In the genomic region with DNA sequence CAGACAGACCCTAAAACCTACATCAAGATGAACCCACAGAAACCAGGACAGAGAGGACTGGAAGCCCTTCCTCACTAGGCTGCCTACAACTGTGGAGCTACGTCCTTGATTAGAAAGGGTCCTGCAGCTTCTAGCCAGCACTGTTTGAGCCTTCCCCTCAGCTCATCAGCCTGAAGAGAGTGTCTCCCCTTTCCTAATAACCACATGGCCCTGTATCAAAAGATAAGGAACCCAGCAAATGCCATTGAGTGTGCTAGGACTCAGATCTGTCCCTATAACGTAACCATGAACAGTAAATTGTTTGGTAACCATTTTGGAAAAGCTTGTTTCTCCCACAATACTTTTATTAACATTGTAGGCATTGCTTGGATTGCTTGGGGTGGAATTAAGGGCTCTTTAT, we compare ENCODE assay signal across 10 mouse cellular contexts.
"Had no signal": no experiment of that assay in that cellular context is flagged by ENCODE, and none has a peak within 500 bp of the region (broad histone marks: within the 10 kb centered on the region; RNA-seq: fewer than 3 reads in every experiment).

No protein-coding gene starts in this region.

- H3K9ac ChIP-seq: kidney, embryonic 15.5 days; liver, embryonic 14.5 days; lung, embryonic 15.5 days; stomach, embryonic 15.5 days had no signal

- H3K9me3 ChIP-seq: kidney, embryonic 15.5 days; lung, embryonic 15.5 days; stomach, embryonic 15.5 days had no signal

- DNase-seq: kidney, adult 11 months; layer of hippocampus, postnatal 36 days; midbrain, embryonic 14.5 days; thymus, adult 18-20 months had no signal

- H3K4me1 ChIP-seq: kidney, embryonic 15.5 days; lung, embryonic 15.5 days; stomach, embryonic 15.5 days had no signal

- H3K27ac ChIP-seq: kidney, embryonic 15.5 days; left cerebral cortex, adult 2 months; liver, embryonic 14.5 days; lung, embryonic 15.5 days; stomach, embryonic 15.5 days had no signal

- H3K4me3 ChIP-seq: kidney, embryonic 15.5 days; left cerebral cortex, adult 2 months; lung, embryonic 15.5 days; stomach, embryonic 15.5 days had no signal

- H3K27me3 ChIP-seq: lung, embryonic 15.5 days; stomach, embryonic 15.5 days had no signal

- H3K36me3 ChIP-seq: kidney, embryonic 15.5 days; lung, embryonic 15.5 days; stomach, embryonic 15.5 days had no signal

- H3K4me2 ChIP-seq: kidney, embryonic 15.5 days; lung, embryonic 15.5 days; midbrain, embryonic 11.5 days; stomach, embryonic 15.5 days had no signal
